Mouse (Mus musculus) adrenal gland, postnatal 36 days (tissue): ENCODE measurements around the gene Hoxd10. TPM values are rescaled to one million over a fixed set of nuclear protein-coding genes. Genes with fewer than 3 reads are reported as not detected.

Experiments used
- DNase-seq, 2 experiments: peaks; one replicate each; pipeline ENCODE4 v3.0.0; 2021; ENCODE audit warnings: mixed read lengths in 1 of 2
- total RNA-seq, 2 experiments: library from RNA; stranded (reverse); gene quantifications; 2 replicates each; pipeline ENCODE4 v1.2.3; 2021

Hoxd10 gene
- total RNA-seq, 2 experiments from 2014 or later: not detected

DNA sequence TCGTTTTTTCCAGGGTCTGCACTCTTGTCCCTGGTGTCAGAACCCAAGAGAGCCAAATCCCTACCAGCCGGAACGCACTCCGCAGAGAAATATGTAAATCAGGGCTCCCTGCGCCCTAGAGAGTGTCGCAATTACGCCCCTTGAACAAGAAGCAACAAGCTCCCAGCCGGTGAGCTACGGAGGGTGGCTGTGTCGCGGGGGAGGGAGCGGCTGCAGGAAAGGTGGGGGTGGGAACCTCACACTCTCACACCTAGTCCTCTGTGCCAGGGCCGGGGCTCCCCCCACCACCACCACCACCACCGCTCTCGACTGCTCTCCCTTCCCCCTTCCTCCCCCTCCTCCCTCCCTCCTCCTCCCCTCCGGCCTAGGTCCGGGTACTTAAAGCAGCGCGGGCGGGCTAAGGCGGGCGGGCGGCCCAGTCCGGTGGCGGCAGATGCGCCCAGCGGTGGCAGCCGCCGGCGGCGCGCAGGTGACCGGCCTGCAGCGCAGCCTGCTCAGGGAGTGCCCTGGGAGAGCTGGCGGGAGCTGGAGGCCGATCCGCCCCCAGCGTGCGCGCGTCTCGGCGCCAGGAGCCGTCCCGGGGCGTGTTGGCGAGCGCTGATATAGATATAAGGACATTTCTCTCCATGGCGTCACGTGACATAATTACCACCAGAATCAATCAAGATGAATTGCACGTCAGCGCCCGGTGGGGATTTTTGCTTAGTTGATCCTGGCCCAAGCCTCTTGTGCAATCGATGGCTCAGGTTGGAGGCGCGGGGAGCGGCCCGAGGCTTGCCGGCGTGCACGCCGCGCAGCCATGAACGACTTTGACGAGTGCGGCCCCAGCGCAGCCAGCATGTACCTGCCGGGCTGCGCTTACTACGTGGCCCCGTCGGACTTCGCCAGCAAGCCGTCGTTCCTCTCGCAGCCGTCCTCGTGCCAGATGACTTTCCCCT is 9.9 kb upstream of the Hoxd10 start:
- DNase-seq: no peak

DNA sequence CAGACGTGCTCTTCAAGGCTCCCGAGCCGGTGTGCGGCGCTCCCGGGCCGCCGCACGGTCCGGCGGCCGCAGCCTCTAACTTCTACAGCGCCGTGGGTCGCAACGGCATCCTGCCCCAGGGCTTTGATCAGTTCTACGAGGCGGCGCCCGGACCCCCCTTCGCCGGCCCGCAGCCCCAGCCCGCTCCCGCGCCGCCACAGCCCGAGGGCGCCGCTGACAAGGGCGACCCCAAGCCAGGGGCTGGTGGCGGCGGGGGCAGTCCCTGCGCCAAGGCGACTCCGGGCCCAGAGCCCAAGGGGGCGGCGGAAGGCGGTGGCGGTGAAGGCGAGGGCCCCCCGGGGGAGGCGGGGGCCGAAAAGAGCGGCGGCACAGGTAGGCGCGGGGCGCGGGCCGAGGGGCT is 8.9 kb upstream of the Hoxd10 start:
- no peak for DNase-seq

DNA sequence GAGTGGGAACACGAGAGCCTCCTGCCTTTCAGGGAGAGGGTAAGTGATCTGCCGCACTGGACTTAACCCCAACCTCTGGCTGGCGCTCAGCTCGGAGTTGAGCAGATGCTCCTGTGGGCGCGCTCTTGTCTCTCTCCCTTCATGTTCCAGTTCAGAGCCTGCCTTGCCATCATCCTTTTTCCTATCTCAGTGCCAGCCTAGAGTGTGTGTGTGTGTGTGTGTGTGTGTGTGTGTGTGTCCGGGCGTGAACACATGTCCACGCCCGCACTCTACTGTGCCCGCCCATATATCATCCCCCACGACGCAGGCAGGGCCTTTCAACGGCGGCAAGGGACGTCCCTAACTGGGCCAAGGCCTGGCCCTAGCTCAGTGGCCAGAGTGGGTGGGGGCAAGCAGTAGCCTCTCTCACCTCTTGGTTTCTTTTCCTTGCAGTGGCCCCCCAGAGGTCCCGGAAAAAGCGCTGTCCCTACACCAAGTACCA is 8.2 kb upstream of the Hoxd10 start:
- DNase-seq: no peak

GRCm38 (mm10) chr2:74684106-74684505 is 7.6 kb upstream of the Hoxd10 start:
- no peak for DNase-seq

DNA sequence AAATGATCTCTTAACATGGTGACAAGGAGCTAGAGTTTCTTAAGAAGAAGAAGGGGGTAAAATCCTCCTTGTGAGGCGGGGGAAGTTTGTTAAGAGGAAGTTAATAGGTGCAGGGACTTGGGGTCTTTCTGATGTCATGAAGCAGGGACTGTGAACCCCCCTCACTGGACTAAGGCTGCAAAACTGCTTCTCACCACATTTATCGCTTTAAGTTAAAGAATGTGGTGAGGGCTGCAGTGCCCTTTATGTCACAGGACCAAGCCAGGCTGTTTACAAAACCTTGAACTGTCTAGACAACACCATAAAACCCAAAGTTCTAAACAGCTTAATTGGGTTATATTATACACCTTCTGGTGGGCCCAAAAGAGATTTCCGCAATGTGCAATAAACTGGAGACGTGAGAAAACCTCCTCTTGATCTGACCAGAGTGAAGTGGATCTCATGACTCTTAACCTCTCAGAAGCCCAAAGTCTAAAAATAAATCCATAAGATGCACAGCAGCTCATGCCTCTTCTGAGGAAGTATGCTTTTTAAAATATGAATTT is 6.6 kb upstream of the Hoxd10 start:
- DNase-seq: no peak

DNA sequence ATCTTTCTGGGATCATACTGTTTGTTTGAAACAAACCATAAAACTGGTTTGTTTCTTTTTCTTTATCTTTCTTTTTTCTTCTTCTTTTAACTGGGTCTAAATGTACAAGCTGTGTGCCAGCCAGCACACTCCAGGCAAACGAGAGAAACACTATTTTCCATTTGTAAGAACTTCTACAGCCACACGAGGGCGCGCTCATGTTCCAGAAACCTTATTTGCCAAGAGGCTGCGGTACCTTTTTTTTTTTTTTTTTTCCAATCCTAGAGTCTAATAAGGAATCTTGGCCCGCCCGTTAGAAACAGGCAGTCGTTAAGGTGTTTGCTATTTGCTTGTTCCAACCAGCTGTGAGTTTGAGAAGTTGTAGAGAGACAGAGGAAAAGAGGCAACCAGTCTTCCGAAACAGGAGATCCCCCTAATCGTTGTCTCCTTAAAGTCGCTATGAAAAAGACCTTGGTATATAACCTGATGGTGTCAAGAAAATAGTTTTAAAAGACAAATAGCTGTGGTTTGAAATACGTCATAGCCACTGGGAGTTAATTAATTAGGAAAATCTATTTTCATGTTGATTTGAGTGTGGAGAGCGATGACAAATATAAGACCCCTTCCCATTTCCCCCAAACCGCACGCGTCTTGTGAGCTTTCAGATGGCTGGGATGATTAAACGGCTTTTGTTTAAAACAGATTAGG is 5.3 kb upstream of the Hoxd10 start:
- peak; percentile 75 to 79 for DNase-seq

DNA sequence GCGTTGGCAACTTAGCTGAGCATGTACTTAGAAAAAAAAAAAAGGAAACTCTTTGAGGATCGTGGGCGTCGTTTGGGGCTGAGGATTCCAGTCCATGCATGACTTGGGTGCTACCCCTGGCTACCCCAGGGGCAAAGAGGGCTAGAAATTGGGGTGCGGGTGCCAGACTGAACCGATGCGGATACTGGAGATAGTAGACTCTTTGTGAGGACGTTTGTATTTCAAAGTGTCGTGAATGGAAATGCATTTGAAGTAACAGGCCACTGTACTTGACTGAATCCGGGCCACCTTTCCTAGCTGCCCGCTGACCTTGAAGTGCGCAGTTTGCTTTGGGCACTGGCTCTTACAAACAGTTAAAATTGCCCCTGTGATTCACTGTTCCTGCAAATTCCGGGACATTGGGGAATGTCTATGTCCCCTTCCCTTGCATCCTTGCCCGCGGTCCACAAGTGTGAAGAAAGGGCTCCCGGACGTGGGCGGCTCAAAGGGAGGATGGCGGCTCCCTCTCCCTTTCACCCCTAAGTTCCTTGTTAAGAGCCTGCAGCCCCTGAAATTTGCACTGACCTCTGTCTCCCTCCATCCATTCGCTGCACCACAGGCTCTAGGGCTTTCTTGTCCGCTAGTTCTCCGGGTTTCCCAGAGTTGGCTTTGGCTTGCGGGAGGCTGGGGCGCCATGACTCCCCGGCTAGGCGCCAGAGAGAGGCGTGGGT is 4.6 kb upstream of the Hoxd10 start:
- no peak for DNase-seq

DNA sequence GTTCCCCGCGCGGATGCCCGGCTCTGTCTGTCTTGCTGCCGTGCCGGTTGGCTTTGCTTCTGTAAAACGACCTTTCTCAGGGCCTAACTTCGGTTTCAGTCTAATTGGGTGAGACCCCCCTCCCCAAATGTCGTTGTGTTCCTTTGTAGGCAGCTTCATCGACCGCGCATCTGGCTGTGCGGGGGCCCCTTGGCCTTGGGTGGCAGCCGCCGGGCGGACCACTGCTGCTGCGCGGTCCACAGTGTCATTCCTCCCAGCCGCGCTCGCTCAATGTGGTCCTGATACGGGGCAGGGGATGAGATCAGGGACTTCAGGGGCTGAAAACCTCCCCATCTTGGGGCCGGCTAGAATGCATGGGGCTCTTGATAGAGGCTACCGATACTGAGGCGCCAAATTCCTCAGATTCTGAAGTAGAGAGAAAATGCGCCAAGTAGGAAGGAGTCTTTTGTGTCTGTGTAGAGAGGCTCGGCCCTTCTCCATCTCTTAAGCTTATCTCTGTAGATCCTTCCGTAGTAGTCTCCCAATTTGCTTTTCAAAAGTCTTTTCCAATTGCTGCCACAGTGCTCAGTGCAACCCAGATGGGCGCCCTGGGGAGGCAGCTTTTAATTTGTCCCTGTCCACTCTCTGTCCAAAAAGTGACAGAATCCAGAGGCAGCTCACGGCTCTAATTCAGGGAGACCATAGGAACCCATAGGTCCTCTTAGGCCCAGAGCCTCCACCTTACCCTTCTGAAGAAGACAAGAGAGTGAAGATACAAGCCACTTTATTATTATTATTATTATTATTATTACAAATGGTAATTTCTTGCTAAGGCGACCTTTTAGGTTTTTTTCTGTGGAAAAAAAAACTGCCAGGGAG is 3.8 kb upstream of the Hoxd10 start:
- DNase-seq: no peak

DNA sequence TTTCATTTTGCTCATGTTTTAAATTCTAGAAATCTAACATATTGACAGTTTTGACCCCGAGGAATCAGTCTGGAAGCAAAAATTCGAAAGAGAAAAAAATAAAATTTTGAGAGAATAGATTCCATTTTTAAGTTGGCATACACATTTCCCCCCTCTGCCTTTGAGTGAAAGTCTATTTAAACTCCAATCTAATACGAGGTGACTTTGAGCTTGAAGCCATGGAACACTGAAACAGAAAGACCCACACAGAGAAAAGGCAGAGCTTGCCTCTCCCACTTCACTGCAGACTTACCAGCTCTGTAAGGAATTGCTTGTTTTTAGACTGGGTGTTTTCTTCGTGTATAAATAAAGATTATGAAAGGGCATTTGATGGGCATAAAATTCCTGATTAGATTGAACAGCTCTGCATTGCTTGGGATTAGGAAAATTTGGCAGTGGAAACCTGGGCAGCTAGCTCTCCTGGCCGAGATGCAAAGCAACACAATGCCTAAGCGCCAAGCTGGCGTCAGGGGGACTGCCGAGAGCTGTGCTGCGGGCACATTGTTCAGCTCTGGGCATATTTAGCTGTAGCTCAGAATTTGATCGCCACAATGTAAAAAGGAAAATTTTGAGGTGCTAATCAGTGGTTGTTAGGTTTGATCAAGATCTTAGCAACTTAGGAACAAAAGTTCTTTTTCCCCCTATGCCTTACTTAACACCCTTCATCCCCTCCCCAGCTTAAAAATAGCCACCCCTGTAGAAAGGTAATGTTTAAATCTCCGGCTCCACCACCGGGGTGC is 2.7 kb upstream of the Hoxd10 start:
- no peak for DNase-seq

DNA sequence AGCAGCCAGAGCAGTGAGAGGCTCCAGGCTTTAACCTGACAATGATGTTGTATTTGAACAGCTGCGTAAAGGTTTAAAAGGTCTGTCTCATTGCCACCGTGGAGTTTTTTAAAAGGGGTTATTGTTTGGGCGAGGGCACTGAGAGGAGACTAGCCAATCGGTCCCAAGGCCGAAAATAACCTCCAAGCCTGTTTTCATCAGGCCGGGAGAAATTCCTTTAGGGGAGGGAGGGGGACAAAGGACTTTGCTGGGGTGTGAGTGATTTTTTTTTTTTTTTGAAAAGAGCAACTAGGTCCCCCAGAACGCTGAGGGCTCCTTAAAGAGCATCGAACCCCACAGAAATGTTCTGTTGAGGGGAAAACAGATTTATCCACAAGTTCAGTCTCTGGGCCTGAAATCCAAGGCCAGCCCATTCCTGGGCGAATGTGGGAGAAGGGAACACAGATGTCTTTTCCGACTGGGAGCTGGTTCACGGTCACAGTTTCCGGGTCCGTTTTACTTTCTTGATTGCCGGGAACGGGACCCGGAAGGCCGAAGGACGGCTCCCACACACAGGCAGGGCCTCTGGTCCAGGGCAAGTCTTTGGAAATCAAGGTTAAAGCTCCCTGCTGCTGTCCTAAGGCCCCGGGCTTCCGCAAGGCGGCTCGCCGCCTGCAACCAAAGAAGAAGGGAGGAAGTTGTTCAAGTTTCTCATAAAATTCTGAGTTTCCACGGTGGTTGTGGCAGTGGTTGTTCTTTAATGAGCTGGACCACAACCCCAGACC is 2.0 kb upstream of the Hoxd10 start:
- DNase-seq: no peak

- DNase-seq: no peak
These were observed 1.4 kb upstream of the Hoxd10 start for GRCm38 (mm10) chr2:74690338-74690716.

- DNase-seq: no peak
These were observed 477 bp downstream of the Hoxd10 start for GRCm38 (mm10) chr2:74691995-74692807.

DNA sequence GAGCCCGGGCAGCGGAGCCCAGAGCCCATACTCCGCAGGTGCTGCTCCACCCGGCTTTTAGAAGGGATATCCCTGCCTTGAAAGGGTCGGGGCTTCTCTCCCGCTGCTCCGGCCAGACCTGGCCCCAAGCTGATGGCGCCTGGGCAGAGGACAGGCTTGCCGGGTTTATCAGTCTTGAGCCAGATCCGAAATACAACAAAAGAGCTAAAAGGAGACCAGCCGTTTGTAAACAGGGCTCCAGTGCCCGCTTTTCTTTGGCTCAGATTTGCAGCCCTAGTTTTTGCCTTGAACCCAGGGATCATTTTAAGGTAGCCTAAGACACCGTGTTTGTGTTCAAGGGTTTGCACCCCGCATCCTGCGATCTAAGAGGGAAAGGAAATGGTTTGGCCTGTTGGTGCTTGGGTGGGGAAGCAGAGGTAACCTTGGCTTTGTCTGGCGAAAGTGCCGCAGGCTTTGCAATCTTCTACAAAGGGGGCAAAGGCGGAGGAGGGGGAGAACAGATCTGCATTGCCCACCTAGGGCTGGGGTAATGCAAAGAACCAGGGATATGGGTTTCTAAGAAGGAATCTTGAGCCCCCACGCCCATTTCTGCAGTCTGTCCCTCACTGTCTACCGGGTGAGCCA is 1.2 kb downstream of the Hoxd10 start:
- DNase-seq: no peak

GRCm38 (mm10) chr2:74693432-74693827 is 1.7 kb downstream of the Hoxd10 start:
- no peak for DNase-seq

DNA sequence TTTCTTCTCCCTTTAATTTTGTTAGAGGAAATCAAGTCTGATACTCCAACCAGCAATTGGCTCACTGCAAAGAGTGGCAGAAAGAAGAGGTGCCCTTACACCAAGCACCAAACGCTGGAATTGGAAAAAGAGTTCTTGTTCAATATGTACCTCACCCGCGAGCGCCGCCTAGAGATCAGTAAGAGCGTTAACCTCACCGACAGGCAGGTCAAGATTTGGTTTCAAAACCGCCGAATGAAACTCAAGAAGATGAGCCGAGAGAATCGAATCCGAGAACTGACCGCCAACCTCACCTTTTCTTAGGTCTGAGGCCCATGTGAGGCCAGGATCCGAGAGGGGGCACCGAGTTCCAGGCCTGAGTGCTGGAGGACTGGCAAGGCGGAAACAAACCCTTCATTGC is 2.3 kb downstream of the Hoxd10 start:
- no peak for DNase-seq

DNA sequence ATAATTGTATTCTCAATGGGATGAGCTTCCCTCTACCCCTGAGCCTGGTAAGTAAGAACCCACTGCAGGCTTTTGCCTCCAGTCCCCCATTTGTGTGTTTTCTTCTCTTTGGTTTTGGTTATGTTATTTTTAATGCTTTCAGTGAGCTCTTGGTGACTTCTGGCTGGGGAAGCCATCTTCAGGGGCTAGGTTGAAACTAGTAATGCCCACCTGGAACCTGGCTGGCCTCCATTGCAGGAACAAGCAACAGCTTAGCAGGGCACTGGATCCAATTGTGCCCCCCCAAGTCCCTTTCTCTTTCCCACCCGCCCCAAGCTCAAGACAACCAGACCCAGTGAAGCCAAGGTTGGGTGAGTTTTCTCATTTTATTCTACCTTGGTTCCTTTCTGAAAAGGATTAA is 3.7 kb downstream of the Hoxd10 start:
- no peak for DNase-seq

DNA sequence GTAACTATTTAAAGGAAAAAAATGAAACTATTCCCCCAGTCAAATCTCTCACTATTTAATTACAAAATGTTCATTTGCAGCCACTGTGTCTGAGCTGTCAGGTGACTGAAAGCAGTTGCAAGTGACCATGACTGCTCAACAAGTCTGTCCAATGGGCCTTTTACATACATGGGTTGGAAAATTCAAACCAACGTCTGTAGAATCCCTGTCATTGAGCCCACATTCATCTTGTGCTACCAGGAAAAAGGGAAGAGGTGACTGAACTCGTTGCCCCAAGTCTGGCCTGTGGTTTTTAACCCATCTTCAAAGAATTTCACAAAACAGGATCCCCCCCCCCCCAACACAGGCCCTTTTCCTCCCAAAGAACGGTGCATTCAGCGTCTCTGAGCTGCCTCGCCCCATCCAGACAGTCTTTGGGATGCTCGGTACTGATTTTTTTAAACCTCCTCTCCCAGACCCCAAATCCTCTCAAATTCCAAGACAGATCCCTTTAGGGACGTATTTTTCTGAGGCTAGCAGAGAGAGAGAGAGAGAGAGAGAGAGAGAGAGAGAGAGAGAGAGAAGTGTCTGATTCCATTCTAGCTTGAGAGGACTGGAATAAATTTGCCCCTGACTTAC is 4.2 kb downstream of the Hoxd10 start:
- no peak for DNase-seq
